Mouse (Mus musculus): Measurements from ENCODE around the gene Mia.

Gene Mia

GRCm38 (mm10) chr7:27180837-27181695 lies at the start of gene Mia, which contains the start of gene Gm21983:
TSS of gene Mia (minus strand) at chr7:27181157.
TSS of gene Gm21983 (minus strand) at chr7:27181086.
- no peak for DNase-seq (ENCODE audit: low read depth, low spot score)

- DNase-seq (ENCODE audit: low read depth, low spot score): no peak
Measured at GRCm38 (mm10) chr7:27228865-27229264, 47.9 kb upstream of the Mia start.

- peak; percentile 89 for DNase-seq (ENCODE audit: low read depth, low spot score)
Measured at GRCm38 (mm10) chr7:27228281-27228821, 47.4 kb upstream of the Mia start, which contains the start of gene Itpkc. TSS of gene Itpkc (minus strand) at chr7:27228661.

DNA sequence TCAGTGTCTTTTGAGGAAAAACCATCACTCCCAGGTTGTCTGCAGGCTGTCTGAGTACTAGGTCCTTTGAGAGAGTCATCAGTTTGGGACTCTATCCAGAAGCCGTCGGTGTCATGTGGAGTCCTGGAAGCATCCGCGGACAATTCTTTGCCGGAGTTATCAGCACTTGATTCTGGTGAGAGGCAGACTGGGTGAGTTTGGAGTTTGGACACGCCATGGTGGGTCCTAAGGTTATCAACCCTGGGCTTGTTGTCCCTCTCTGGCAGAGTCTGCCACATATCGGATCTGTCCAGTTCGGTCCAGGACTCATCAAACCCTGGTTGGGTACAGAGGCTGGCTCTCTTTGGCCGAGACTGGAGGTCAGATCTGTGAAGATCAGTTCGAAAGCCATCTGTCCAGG lies 46.7 kb upstream of the Mia start:
- no peak for DNase-seq (ENCODE audit: low read depth, low spot score)

- no peak for DNase-seq (ENCODE audit: low read depth, low spot score)
Measured at GRCm38 (mm10) chr7:27227276-27227675, 46.3 kb upstream of the Mia start.

GRCm38 (mm10) chr7:27224877-27225575 lies 44.1 kb upstream of the Mia start:
- no peak for DNase-seq (ENCODE audit: low read depth, low spot score)

DNA sequence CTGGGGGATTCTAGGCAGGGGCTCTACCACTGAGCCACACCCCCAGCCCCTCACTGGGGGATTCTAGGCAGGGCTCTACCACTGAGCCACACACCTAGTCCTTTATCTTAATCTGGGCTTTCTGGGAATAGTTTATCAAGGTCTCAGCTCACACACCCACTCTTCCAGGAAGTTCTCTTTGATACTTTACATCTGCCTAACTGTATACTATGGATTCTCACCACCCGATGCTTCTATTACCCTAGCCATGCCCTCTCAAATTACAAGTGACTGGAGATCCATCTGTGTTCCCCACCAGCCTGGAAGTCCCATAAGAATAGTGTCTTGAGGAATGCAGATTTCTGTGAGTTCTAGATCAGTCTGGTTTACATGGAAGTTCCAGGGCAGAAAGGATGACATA lies 41.6 kb upstream of the Mia start:
- DNase-seq (ENCODE audit: low read depth, low spot score): no peak

GRCm38 (mm10) chr7:27221939-27222338 lies 41.0 kb upstream of the Mia start:
- DNase-seq (ENCODE audit: low read depth, low spot score): no peak

DNA sequence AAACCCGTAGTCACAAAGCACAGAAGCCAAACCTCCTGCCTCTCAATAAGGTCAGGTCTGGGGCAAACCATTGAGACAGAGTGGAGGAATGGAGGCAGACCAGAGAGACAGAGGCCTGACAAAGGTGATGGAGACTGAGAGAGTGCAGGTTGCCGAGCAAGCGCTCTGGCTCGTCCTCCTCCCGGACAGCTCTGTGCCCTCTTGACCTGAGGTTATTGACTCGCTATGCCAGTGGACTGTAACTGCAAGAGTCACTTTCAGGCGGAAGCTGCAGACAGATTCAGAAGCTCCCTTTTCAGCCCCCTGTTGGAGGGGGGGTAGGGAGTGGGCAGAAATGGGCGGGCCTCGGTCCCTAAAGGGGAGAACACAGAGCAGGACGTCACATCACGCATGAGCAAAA lies 39.0 kb upstream of the Mia start:
- DNase-seq (ENCODE audit: low read depth, low spot score): no peak

DNA sequence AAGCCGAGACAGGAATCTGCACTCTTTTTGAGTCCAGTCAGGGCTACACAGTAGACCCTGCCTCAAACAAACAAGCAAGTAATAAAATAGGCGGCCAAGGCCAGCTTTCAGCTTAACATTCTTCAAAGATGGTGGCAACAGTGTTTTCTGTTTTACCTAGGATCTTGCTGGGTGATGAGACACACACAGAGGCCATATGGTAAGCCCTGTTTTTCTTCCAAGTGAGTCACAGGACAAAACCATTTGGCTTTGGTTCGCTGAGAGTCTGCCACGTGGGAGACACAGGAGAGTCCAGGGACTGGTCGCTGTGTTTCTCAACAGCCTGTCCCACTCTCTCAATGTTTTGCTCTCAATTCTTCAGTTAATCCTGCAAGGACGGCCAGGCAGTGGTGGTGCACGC lies 37.6 kb upstream of the Mia start:
- DNase-seq (ENCODE audit: low read depth, low spot score): no peak

GRCm38 (mm10) chr7:27212626-27213025 lies 31.7 kb upstream of the Mia start:
- DNase-seq (ENCODE audit: low read depth, low spot score): no peak

- DNase-seq (ENCODE audit: low read depth, low spot score): no peak
Measured at GRCm38 (mm10) chr7:27203730-27204449, 22.9 kb upstream of the Mia start.

- DNase-seq (ENCODE audit: low read depth, low spot score): no peak
Measured at GRCm38 (mm10) chr7:27198779-27199178, 17.8 kb upstream of the Mia start.

DNA sequence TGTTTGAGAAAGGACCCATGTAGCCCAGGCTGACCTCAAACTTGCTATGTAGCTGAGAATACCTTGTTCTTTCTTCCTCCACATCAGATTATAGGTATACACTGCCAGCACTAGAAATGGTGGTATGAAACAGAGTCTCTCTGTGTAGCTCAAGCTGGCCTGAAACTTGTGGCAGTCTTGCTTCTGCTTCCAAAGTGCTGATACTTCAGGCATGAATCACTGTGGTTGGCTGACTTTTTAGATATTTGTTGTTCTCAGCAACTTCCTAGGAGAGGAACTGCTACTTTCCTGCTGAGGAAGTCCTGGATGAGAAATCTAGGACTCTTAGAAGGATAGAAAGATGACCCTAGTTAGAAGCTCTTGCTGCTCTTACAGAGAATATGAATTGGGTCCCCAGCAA lies 17.4 kb upstream of the Mia start:
- DNase-seq (ENCODE audit: low read depth, low spot score): no peak

DNA sequence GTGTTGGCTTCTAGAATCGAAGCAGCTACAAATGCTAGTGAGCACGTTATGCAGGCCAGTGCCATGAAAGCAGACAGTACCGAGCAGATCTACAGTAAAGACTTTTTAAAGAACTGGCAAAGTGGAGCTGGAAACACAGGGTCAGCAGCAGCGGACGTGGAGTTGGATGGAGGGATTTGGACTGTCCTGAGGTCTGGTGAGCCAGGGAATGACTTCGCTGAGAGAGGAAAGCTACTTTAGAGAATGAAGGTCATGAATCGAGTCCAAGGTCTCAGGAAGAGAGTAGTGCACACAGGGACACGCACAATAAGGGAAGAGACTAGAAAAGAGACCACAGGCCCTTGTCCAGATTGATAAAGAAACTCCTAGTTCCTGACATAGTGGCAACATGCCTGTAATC lies 16.7 kb upstream of the Mia start:
- no peak for DNase-seq (ENCODE audit: low read depth, low spot score)

- DNase-seq (ENCODE audit: low read depth, low spot score): no peak
Measured at GRCm38 (mm10) chr7:27197136-27197535, 16.2 kb upstream of the Mia start.

- DNase-seq (ENCODE audit: low read depth, low spot score): peak; percentile 97
Measured at GRCm38 (mm10) chr7:27195681-27196611, 15.0 kb upstream of the Mia start, which contains the start of the genes BC024978 and Snrpa. TSS of gene BC024978 (plus strand) at chr7:27195781. TSS of gene Snrpa (minus strand) at chr7:27196271.

- DNase-seq (ENCODE audit: low read depth, low spot score): no peak
Measured at GRCm38 (mm10) chr7:27193731-27194130, 12.8 kb upstream of the Mia start.

DNA sequence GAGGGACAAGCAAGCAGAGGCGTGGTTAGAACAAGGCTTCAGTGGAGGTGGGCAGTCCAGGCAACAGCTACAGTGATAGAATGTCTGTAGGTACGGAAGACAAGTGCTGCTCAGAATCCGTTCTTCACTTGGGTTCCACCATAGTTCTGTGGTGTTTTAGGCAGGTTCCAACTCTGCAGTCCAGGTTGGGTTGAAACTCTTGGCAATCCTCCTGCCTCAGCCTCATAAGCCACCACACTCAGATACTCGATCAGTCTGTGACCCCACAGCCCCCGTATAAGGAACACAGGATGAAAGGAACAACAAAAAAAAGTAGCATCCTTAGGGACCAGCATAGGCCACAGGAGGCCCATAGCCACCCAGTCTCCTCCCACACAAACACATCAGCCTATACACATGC lies 11.5 kb upstream of the Mia start:
- DNase-seq (ENCODE audit: low read depth, low spot score): no peak

- DNase-seq (ENCODE audit: low read depth, low spot score): no peak
Measured at GRCm38 (mm10) chr7:27189271-27189931, 8.4 kb upstream of the Mia start.
